Mouse (Mus musculus): ENCODE measurements around the gene Ascl4. TPM values are rescaled to one million over a fixed set of nuclear protein-coding genes. Genes with fewer than 3 reads are reported as not detected.

Ascl4 gene
- polyA plus RNA-seq, 2 experiments = 0.24 to 0.44 TPM

GRCm38 (mm10) chr10:85993836-85994235, 66.4 kb downstream of the Ascl4 start:
- H3K27me3 ChIP-seq (ENCODE audit: control insufficient read depth, insufficient read depth, low read length) = no peaks in the 10 kb centered on the region

GRCm38 (mm10) chr10:85994543-85995104, 67.1 kb downstream of the Ascl4 start:
- H3K27me3 ChIP-seq (ENCODE audit: control insufficient read depth, insufficient read depth, low read length) = no peaks in the 10 kb centered on the region
- WGBS = 73% methylated on average over 5 of the region's 5 CpGs
- no peaks in the 10 kb centered on the region for H3K36me3 ChIP-seq (ENCODE audit: control insufficient read depth, insufficient read depth, low read length)
- H3K27ac ChIP-seq (replicated peaks; ENCODE audit: low read depth, low read length) = no peak overlapping the region
- ATAC-seq (ENCODE audit: low FRiP score, low read depth) (no peak), DNase-seq (ENCODE audit: low spot score) (no peak)
- H3K4me1 ChIP-seq (ENCODE audit: control insufficient read depth, insufficient read depth, low read length) = no peaks in the 10 kb centered on the region
- no peak overlapping the region for H3K9ac ChIP-seq (ENCODE audit: low read depth, low read length, severe bottlenecking)
- no peaks in the 10 kb centered on the region for H3K9me3 ChIP-seq (ENCODE audit: control insufficient read depth, low read length)
- no peak overlapping the region for H3K4me2 ChIP-seq (replicated peaks; ENCODE audit: low read depth, low read length, severe bottlenecking)
- TF ChIP-seq POLR2A (IDR thresholded peaks at IDR 0.05; ENCODE audit: borderline replicate concordance, extremely low read depth, insufficient read depth, insufficient read length) = no peak
- H3K4me3 ChIP-seq (replicated peaks; ENCODE audit: low read length) = no peak overlapping the region

More at GRCm38 (mm10) chr10:85993836-85994235, 66.4 kb downstream of the Ascl4 start:
- TF ChIP-seq POLR2A (IDR thresholded peaks at IDR 0.05; ENCODE audit: borderline replicate concordance, extremely low read depth, insufficient read depth, insufficient read length) = no peak
- no peaks in the 10 kb centered on the region for H3K9me3 ChIP-seq (ENCODE audit: control insufficient read depth, low read length)
- H3K36me3 ChIP-seq (ENCODE audit: control insufficient read depth, insufficient read depth, low read length) = no peaks in the 10 kb centered on the region
- WGBS = 75% methylated on average over 9 of the region's 9 CpGs
- H3K4me2 ChIP-seq (replicated peaks; ENCODE audit: low read depth, low read length, severe bottlenecking) = no peak overlapping the region
- no peak overlapping the region for H3K27ac ChIP-seq (replicated peaks; ENCODE audit: low read depth, low read length)
- no peak overlapping the region for H3K4me3 ChIP-seq (replicated peaks; ENCODE audit: low read length)
- DNase-seq (ENCODE audit: low spot score) (no peak), ATAC-seq (ENCODE audit: low FRiP score, low read depth) (no peak)
- no peak overlapping the region for H3K9ac ChIP-seq (ENCODE audit: low read depth, low read length, severe bottlenecking)
- no peaks in the 10 kb centered on the region for H3K4me1 ChIP-seq (ENCODE audit: control insufficient read depth, insufficient read depth, low read length)

Other genes starting within 250 kb of the Ascl4 start
- 34.6 and 36.1 TPM in 2 replicates for gene Pwp1, start 98.2 kb upstream of the Ascl4 start, polyA plus RNA-seq (2012; rRNA removed)
- gene Pwp1, start 98.2 kb upstream of the Ascl4 start, polyA plus RNA-seq (2014; fragmentation: Nextera tagmentation; extraction: Ambion mirVana) = 76.0 and 76.2 TPM in 2 replicates
- 37.8 and 43.3 TPM in 2 replicates for gene Prdm4, start 10.5 kb upstream of the Ascl4 start, polyA plus RNA-seq (2012; rRNA removed)
- 25.0 and 28.5 TPM in 2 replicates for gene Prdm4, start 10.5 kb upstream of the Ascl4 start, polyA plus RNA-seq (2014; fragmentation: Nextera tagmentation; extraction: Ambion mirVana)
- 138 and 172 TPM in 2 replicates for gene Rtcb, start 30.1 kb downstream of the Ascl4 start, polyA plus RNA-seq (2012; rRNA removed)
- gene Rtcb, start 30.1 kb downstream of the Ascl4 start, polyA plus RNA-seq (2014; fragmentation: Nextera tagmentation; extraction: Ambion mirVana) = 174 and 182 TPM in 2 replicates
- gene Bpifc, start 84.2 kb downstream of the Ascl4 start, polyA plus RNA-seq (2012; rRNA removed) = 4.0 TPM in 2 replicates
- 6.3 and 9.4 TPM in 2 replicates for gene Bpifc, start 84.2 kb downstream of the Ascl4 start, polyA plus RNA-seq (2014; fragmentation: Nextera tagmentation; extraction: Ambion mirVana)
- 33.7 and 41.9 TPM in 2 replicates for gene Fbxo7, start 94.3 kb downstream of the Ascl4 start, polyA plus RNA-seq (2012; rRNA removed)
- gene Fbxo7, start 94.3 kb downstream of the Ascl4 start, polyA plus RNA-seq (2014; fragmentation: Nextera tagmentation; extraction: Ambion mirVana) = 31.2 and 32.4 TPM in 2 replicates

Data from limb, embryonic 14.5 days (tissue).